Mouse (Mus musculus) lung, embryonic 16.5 days (tissue): ENCODE results near the gene Cfl1. TPM values are rescaled to one million over a fixed set of nuclear protein-coding genes. Genes with fewer than 3 reads are reported as not detected.

Experiments used
- ATAC-seq: fragments of 200-750 bp; cut with Nextera tagmentation; 2 replicates; pipeline ENCODE4 v1.8.0; 2017; ENCODE audit warnings: low read depth, mild to moderate bottlenecking, moderate library complexity
- H3K27ac ChIP-seq: fragments of 300-500 bp; sonication (generic); 2 replicates; pipeline ENCODE4 v1.5.1; 2014; ENCODE audit warnings: mild to moderate bottlenecking, control low read depth, low read length
- H3K27me3 ChIP-seq: fragments of 300-500 bp; sonication (generic); 2 replicates; pipeline ENCODE4 v1.6.1; 2014; ENCODE audit warnings: low read depth, low read length, mixed read lengths; ENCODE audit not compliant: control insufficient read depth, insufficient read depth
- H3K36me3 ChIP-seq: fragments of 300-500 bp; sonication (generic); 2 replicates; pipeline ENCODE4 v1.6.1; 2014; ENCODE audit warnings: low read length; ENCODE audit not compliant: control insufficient read depth, insufficient read depth
- H3K4me1 ChIP-seq: fragments of 300-500 bp; sonication (generic); replicated peaks from 2 replicates; pipeline ENCODE4 v1.6.1; 2014; ENCODE audit warnings: low read length, mixed read lengths; ENCODE audit not compliant: control insufficient read depth, insufficient read depth
- H3K4me2 ChIP-seq: fragments of 300-500 bp; sonication (generic); 2 replicates; pipeline ENCODE4 v1.6.1; 2014; ENCODE audit warnings: low read depth, low read length, control low read depth
- H3K4me3 ChIP-seq: fragments of 300-500 bp; sonication (generic); 2 replicates; pipeline ENCODE4 v1.5.1; 2014; ENCODE audit warnings: mild to moderate bottlenecking, low read length, control low read depth
- H3K9ac ChIP-seq: fragments of 300-500 bp; sonication (generic); 2 replicates; pipeline ENCODE4 v1.6.1; 2014; ENCODE audit warnings: low read length, control low read depth
- H3K9me3 ChIP-seq: fragments of 300-500 bp; sonication (generic); 2 replicates; pipeline ENCODE4 v1.6.1; 2016; ENCODE audit warnings: low read length; ENCODE audit not compliant: control insufficient read depth
- WGBS: fragments of 180-500 bp; shearing (Covaris S2); extraction: QIAGEN DNeasy Blood & Tissue Kit; methylation state at CpG from one replicate; pipeline ENCODE4 v1.1.7; 2014; 5-methylcytosine and 5-hydroxymethylcytosine counted together
- polyA plus RNA-seq: library from polyadenylated mRNA; unstranded; fragments of >200 nt; fragmentation: Nextera tagmentation; extraction: Ambion mirVana; gene quantifications from 2 replicates; pipeline ENCODE4 v1.2.1, GENCODE M21; 2015

Gene Cfl1
- polyA plus RNA-seq, 1 experiment from 2014 or later: 2,793 TPM

- Histone ChIP-seq H3K4me1 (peaks cover 16% of the 10 kb centered on the region), H3K4me2 (peak overlapping the region; percentile 75), H3K4me3 (peak overlapping the region; percentile 62), H3K36me3 (peaks cover 8% of the 10 kb centered on the region), H3K27ac (peak overlapping the region; percentile 89), H3K27me3 (no peaks in the 10 kb centered on the region), H3K9ac (peak overlapping the region; percentile 81), H3K9me3 (no peaks in the 10 kb centered on the region)
- peak; percentile 71 for ATAC-seq
- WGBS: 1% methylated on average over 50 of the region's 68 CpGs
These were observed 15.8 kb upstream of the Cfl1 start for GRCm38 (mm10) chr19:5474281-5475068.

- Histone ChIP-seq H3K27ac (peak overlapping the region; percentile 89), H3K4me3 (peak overlapping the region; percentile 62), H3K4me1 (peaks cover 16% of the 10 kb centered on the region), H3K27me3 (no peaks in the 10 kb centered on the region), H3K9ac (peak overlapping the region; percentile 81), H3K4me2 (peak overlapping the region; percentile 75), H3K36me3 (peaks cover 13% of the 10 kb centered on the region), H3K9me3 (no peaks in the 10 kb centered on the region)
- 12% methylated on average over 13 of the region's 13 CpGs for WGBS
- no peak; the same call in 1 of the 2 replicates for ATAC-seq
These were observed 15.1 kb upstream of the Cfl1 start for GRCm38 (mm10) chr19:5475069-5475714.

- Histone ChIP-seq H3K27ac (no peak overlapping the region), H3K27me3 (no peaks in the 10 kb centered on the region), H3K4me2 (no peak overlapping the region), H3K9me3 (no peaks in the 10 kb centered on the region), H3K9ac (no peak overlapping the region), H3K36me3 (peaks cover 25% of the 10 kb centered on the region), H3K4me3 (no peak overlapping the region), H3K4me1 (peaks cover 16% of the 10 kb centered on the region)
- 86% methylated on average over 10 of the region's 10 CpGs for WGBS
- ATAC-seq: no peak
These were observed 13.1 kb upstream of the Cfl1 start for GRCm38 (mm10) chr19:5477004-5477667.

GRCm38 (mm10) chr19:5477668-5478300, 12.5 kb upstream of the Cfl1 start:
- Histone ChIP-seq H3K27ac (no peak overlapping the region), H3K4me1 (peaks cover 16% of the 10 kb centered on the region), H3K9ac (no peak overlapping the region), H3K36me3 (peaks cover 29% of the 10 kb centered on the region), H3K4me3 (no peak overlapping the region), H3K4me2 (no peak overlapping the region), H3K27me3 (no peaks in the 10 kb centered on the region), H3K9me3 (no peaks in the 10 kb centered on the region)
- ATAC-seq: no peak
- WGBS: 86% methylated on average over 18 of the region's 18 CpGs

GRCm38 (mm10) chr19:5480016-5480415, 10.2 kb upstream of the Cfl1 start:
- no peak for ATAC-seq
- WGBS: 84% methylated on average over 10 of the region's 10 CpGs
- H3K27me3 ChIP-seq: no peaks in the 10 kb centered on the region

GRCm38 (mm10) chr19:5481398-5481797, 8.9 kb upstream of the Cfl1 start:
- no peaks in the 10 kb centered on the region for H3K9me3 ChIP-seq
- H3K9ac ChIP-seq: no peak overlapping the region
- 87% methylated on average over 10 of the region's 10 CpGs for WGBS
- H3K4me2 ChIP-seq: no peak overlapping the region
- no peak overlapping the region for H3K27ac ChIP-seq
- no peak overlapping the region for H3K4me3 ChIP-seq
- peaks cover 29% of the 10 kb centered on the region for H3K4me1 ChIP-seq
- no peaks in the 10 kb centered on the region for H3K27me3 ChIP-seq
- peaks cover 41% of the 10 kb centered on the region for H3K36me3 ChIP-seq
- ATAC-seq: no peak

More at GRCm38 (mm10) chr19:5480016-5480415, 10.2 kb upstream of the Cfl1 start:
- H3K27ac ChIP-seq: no peak overlapping the region
- peaks cover 25% of the 10 kb centered on the region for H3K4me1 ChIP-seq
- H3K4me2 ChIP-seq: no peak overlapping the region
- no peak overlapping the region for H3K9ac ChIP-seq
- H3K9me3 ChIP-seq: no peaks in the 10 kb centered on the region
- H3K36me3 ChIP-seq: peaks cover 39% of the 10 kb centered on the region
- H3K4me3 ChIP-seq: no peak overlapping the region

- Histone ChIP-seq H3K4me2 (no peak overlapping the region), H3K27ac (peak overlapping the region; percentile 83; the same call in 1 of the 2 replicates), H3K9me3 (no peaks in the 10 kb centered on the region), H3K27me3 (no peaks in the 10 kb centered on the region), H3K4me1 (peaks cover 40% of the 10 kb centered on the region), H3K9ac (no peak overlapping the region), H3K36me3 (peaks cover 40% of the 10 kb centered on the region), H3K4me3 (no peak overlapping the region)
- 89% methylated on average over 19 of the region's 19 CpGs for WGBS
- ATAC-seq: no peak
These were observed 6.6 kb upstream of the Cfl1 start for GRCm38 (mm10) chr19:5483386-5484359.

GRCm38 (mm10) chr19:5484496-5484895, 5.8 kb upstream of the Cfl1 start:
- Histone ChIP-seq H3K4me2 (no peak overlapping the region), H3K4me3 (no peak overlapping the region), H3K9me3 (no peaks in the 10 kb centered on the region), H3K27ac (peak overlapping the region; percentile 83), H3K9ac (0 out of 2 replicates have a peak overlapping the region, but pooled peaks have one; percentile 6), H3K36me3 (peaks cover 33% of the 10 kb centered on the region), H3K4me1 (peaks cover 40% of the 10 kb centered on the region), H3K27me3 (no peaks in the 10 kb centered on the region)
- no peak for ATAC-seq
- 64% methylated on average over 5 of the region's 5 CpGs for WGBS
